Mouse (Mus musculus) neural tube, embryonic 12.5 days (tissue): Measurements from ENCODE around the gene Fgfr2. TPM values are rescaled to one million over a fixed set of nuclear protein-coding genes. Genes with fewer than 3 reads are reported as not detected.

Source experiments
- ATAC-seq: fragments of 200-750 bp; cut with Nextera tagmentation; 2 replicates; pipeline ENCODE4 v1.8.0; 2017; ENCODE audit warnings: low read depth, mild to moderate bottlenecking, moderate TSS enrichment, moderate library complexity; ENCODE audit not compliant: low FRiP score
- H3K27ac ChIP-seq: fragments of 300-500 bp; sonication (generic); 2 replicates; pipeline ENCODE4 v1.5.1; 2016
- H3K27me3 ChIP-seq: fragments of 300-500 bp; sonication (generic); replicated peaks from 2 replicates; pipeline ENCODE4 v1.6.1; 2016; ENCODE audit warnings: mild to moderate bottlenecking
- H3K36me3 ChIP-seq: fragments of 300-500 bp; sonication (generic); 2 replicates; pipeline ENCODE4 v1.6.1; 2016; ENCODE audit warnings: mild to moderate bottlenecking
- H3K4me1 ChIP-seq: fragments of 300-500 bp; sonication (generic); 2 replicates; pipeline ENCODE4 v1.6.1; 2016
- H3K4me2 ChIP-seq: fragments of 300-500 bp; sonication (generic); replicated peaks from 2 replicates; pipeline ENCODE4 v1.6.1; 2016; ENCODE audit warnings: mild to moderate bottlenecking
- H3K4me3 ChIP-seq: fragments of 300-500 bp; sonication (generic); 2 replicates; pipeline ENCODE4 v1.5.1; 2016
- H3K9ac ChIP-seq: fragments of 300-500 bp; sonication (generic); 2 replicates; pipeline ENCODE4 v1.6.1; 2016; ENCODE audit warnings: mild to moderate bottlenecking
- H3K9me3 ChIP-seq: fragments of 300-500 bp; sonication (generic); 2 replicates; pipeline ENCODE4 v1.6.1; 2016; ENCODE audit warnings: mild to moderate bottlenecking
- WGBS: fragments of 180-500 bp; shearing (Covaris S2); methylation state at CpG from one replicate; pipeline ENCODE4 v1.1.7; 2016; 5-methylcytosine and 5-hydroxymethylcytosine counted together
- polyA plus RNA-seq: library from polyadenylated mRNA; unstranded; fragments of >200 nt; fragmentation: Nextera tagmentation; extraction: Ambion mirVana; gene quantifications from 2 replicates; pipeline ENCODE4 v1.2.1, GENCODE M21; 2016

Gene Fgfr2
- polyA plus RNA-seq, 1 experiment from 2014 or later = 65.0 TPM

- Histone ChIP-seq H3K27me3 (no peaks in the 10 kb centered on the region), H3K9me3 (no peaks in the 10 kb centered on the region), H3K9ac (no peak overlapping the region), H3K4me1 (peaks cover 9% of the 10 kb centered on the region), H3K4me2 (no peak overlapping the region), H3K36me3 (no peaks in the 10 kb centered on the region), H3K4me3 (no peak overlapping the region), H3K27ac (no peak overlapping the region)
- ATAC-seq = no peak
- WGBS = 57% methylated on average over 11 of the region's 11 CpGs
These were observed 1144.5 kb downstream of the Fgfr2 start for GRCm38 (mm10) chr7:131978609-131979008.

DNA sequence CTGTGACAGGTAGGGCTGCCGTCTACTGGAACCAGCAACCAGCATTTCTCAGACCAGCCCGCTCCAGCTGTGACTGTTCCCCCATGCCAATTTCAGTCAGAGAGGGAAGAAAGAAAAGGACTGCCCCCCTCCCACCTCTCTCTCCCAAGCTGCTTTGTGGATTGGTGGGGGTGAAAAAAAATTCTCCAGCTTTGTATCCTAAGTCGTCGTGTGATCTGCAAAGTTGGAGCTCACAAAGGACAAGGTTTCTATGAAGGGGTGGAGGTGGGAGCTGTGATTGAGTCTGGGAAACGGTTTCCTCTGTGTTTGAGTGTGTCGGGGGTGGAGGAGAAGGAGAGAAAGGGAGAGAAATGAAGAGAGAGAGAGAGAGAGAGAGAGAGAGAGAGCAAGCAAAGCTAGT is 1147.3 kb downstream of the Fgfr2 start:
- Histone ChIP-seq H3K9ac (no peak overlapping the region), H3K4me1 (peaks cover 9% of the 10 kb centered on the region), H3K36me3 (no peaks in the 10 kb centered on the region), H3K9me3 (no peaks in the 10 kb centered on the region), H3K4me2 (no peak overlapping the region), H3K27me3 (no peaks in the 10 kb centered on the region), H3K27ac (no peak overlapping the region), H3K4me3 (no peak overlapping the region)
- WGBS = 75% methylated on average over 6 of the region's 6 CpGs
- ATAC-seq = no peak

GRCm38 (mm10) chr7:131970255-131970654 is 1152.9 kb downstream of the Fgfr2 start:
- no peak overlapping the region for H3K4me2 ChIP-seq

GRCm38 (mm10) chr7:131966916-131967494 is 1156.1 kb downstream of the Fgfr2 start:
- ATAC-seq = peak; percentile 41; the same call in 1 of the 2 replicates
- Histone ChIP-seq H3K27ac (no peak overlapping the region), H3K9me3 (no peaks in the 10 kb centered on the region), H3K4me3 (peak overlapping the region; percentile 38), H3K9ac (peak overlapping the region; percentile 52), H3K27me3 (peaks cover 53% of the 10 kb centered on the region), H3K4me2 (peak overlapping the region; percentile 71), H3K36me3 (no peaks in the 10 kb centered on the region), H3K4me1 (peaks cover 12% of the 10 kb centered on the region)
- WGBS = 5% methylated on average over 57 of the region's 57 CpGs

More at GRCm38 (mm10) chr7:131970255-131970654, 1152.9 kb downstream of the Fgfr2 start:
- Histone ChIP-seq H3K4me1 (peaks cover 12% of the 10 kb centered on the region), H3K36me3 (no peaks in the 10 kb centered on the region), H3K9me3 (no peaks in the 10 kb centered on the region), H3K9ac (no peak overlapping the region), H3K27ac (no peak overlapping the region), H3K27me3 (peaks cover 44% of the 10 kb centered on the region), H3K4me3 (no peak overlapping the region)
- no peak for ATAC-seq
- WGBS = 77% methylated on average over 3 of the region's 3 CpGs

DNA sequence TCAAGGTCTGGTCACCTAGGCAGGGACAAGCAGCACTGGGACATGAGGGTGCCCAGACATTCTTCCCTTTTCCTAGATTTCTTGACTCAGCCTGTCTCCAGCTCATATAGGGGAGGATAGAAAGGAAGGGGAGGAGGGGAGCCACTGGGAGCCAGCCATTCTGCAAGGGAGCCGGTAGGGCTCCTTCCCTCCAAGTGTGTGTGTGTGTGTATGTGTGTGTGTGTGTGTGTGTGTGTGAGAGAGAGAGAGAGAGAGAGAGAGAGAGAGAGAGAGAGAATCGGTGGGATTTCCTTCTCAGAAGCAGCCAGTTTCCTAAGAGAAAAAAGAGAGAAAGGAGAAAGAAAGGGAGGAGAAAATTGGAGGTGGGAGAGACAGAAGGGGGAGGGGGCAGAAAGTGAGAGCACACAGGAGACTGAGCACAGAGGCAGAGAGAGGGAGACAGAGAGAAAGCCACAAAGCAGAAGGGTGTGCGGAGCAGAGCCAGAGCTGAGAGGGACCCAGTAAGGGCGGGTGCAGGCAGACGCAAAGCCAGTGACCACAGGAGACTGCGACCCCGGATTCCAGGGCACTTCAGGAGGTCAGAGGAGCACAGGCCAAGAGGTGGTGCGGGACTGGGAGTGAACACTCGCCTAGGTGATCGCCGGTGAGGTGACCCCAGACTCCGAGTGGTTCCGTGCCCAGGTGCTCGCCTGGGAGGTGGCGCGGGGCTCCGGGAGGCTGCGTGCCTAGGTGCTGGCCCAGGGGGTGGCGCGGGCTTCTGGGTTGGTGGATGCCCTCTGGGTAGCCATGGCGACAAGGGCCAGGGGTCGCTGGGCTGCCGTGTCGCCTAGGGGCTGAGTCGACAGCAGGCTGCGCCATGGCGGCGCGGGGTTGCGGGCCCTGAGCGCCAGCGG is 1156.9 kb downstream of the Fgfr2 start, which contains the start of gene Gpr26:
Gene Gpr26 (plus strand): TSS at position 438 of the 893 bp plus-strand sequence.
- WGBS = 3% methylated on average over 32 of the region's 32 CpGs
- no peak within 1 kb of the TSS for H3K27ac ChIP-seq
- H3K4me2 ChIP-seq = peak within 1 kb of the TSS; percentile 71
- no peaks in the 10 kb centered on the region for H3K9me3 ChIP-seq
- H3K9ac ChIP-seq = peak within 1 kb of the TSS; percentile 52
- H3K36me3 ChIP-seq = no peaks in the 10 kb centered on the region
- H3K4me1 ChIP-seq = peaks cover 12% of the 10 kb centered on the region
- peaks cover 53% of the 10 kb centered on the region for H3K27me3 ChIP-seq
- ATAC-seq = peak; percentile 75
- H3K4me3 ChIP-seq = peak within 1 kb of the TSS; percentile 38

GRCm38 (mm10) chr7:131960551-131960950 is 1162.6 kb downstream of the Fgfr2 start:
- H3K4me3 ChIP-seq = no peak overlapping the region
- H3K36me3 ChIP-seq = no peaks in the 10 kb centered on the region
- no peak for ATAC-seq
- no peak overlapping the region for H3K27ac ChIP-seq
- no peak overlapping the region for H3K9ac ChIP-seq
- H3K4me1 ChIP-seq = no peaks in the 10 kb centered on the region
- peaks cover 12% of the 10 kb centered on the region for H3K27me3 ChIP-seq
- no peak overlapping the region for H3K4me2 ChIP-seq
- WGBS = 40% methylated on average over 6 of the region's 6 CpGs
- no peaks in the 10 kb centered on the region for H3K9me3 ChIP-seq

- 68% methylated on average over 1 of the region's 1 CpGs for WGBS
- Histone ChIP-seq H3K27ac (no peak overlapping the region), H3K4me2 (no peak overlapping the region), H3K9ac (no peak overlapping the region), H3K4me3 (no peak overlapping the region), H3K9me3 (no peaks in the 10 kb centered on the region), H3K27me3 (no peaks in the 10 kb centered on the region), H3K4me1 (no peaks in the 10 kb centered on the region), H3K36me3 (no peaks in the 10 kb centered on the region)
- no peak for ATAC-seq
These were observed 1164.4 kb downstream of the Fgfr2 start for GRCm38 (mm10) chr7:131958705-131959104.

- H3K27ac ChIP-seq = no peak overlapping the region
- no peaks in the 10 kb centered on the region for H3K9me3 ChIP-seq
- H3K4me3 ChIP-seq = no peak overlapping the region
- ATAC-seq = no peak
- H3K4me1 ChIP-seq = no peaks in the 10 kb centered on the region
- H3K4me2 ChIP-seq = no peak overlapping the region
- 58% methylated on average over 3 of the region's 3 CpGs for WGBS
- no peaks in the 10 kb centered on the region for H3K36me3 ChIP-seq
- no peaks in the 10 kb centered on the region for H3K27me3 ChIP-seq
- H3K9ac ChIP-seq = no peak overlapping the region
These were observed 1169.7 kb downstream of the Fgfr2 start for GRCm38 (mm10) chr7:131953402-131953801.

DNA sequence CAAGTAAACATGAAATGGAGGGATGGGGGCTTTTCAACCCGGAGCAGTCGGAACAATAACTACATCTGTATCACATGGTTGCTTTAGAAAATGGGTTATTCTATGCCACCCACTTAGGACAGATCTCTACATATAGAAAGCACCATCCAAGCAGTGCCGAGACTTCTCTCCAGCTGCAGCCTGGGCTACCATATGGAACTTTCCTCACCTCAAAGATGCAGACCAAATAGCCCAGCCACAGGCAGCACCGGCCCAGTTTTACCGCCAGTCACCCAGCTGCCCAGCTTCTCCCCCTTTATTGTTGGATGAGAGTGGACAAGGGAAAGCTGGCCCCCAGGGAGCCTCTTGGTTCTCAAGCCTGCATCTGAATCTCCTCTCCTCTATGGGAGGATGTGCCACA is 1172.0 kb downstream of the Fgfr2 start:
- no peaks in the 10 kb centered on the region for H3K9me3 ChIP-seq
- no peak overlapping the region for H3K4me3 ChIP-seq
- no peaks in the 10 kb centered on the region for H3K36me3 ChIP-seq
- H3K4me2 ChIP-seq = no peak overlapping the region
- ATAC-seq = no peak
- H3K27me3 ChIP-seq = no peaks in the 10 kb centered on the region
- no peaks in the 10 kb centered on the region for H3K4me1 ChIP-seq
- no peak overlapping the region for H3K9ac ChIP-seq
- no peak overlapping the region for H3K27ac ChIP-seq
- WGBS = 81% methylated on average over 5 of the region's 5 CpGs

- Histone ChIP-seq H3K27me3 (no peaks in the 10 kb centered on the region), H3K9ac (no peak overlapping the region), H3K4me3 (no peak overlapping the region), H3K4me1 (no peaks in the 10 kb centered on the region), H3K27ac (no peak overlapping the region), H3K36me3 (no peaks in the 10 kb centered on the region), H3K4me2 (no peak overlapping the region), H3K9me3 (0 out of 2 replicates have a peak, but pooled peaks cover 4% of the 10 kb centered on the region)
- no peak for ATAC-seq
- WGBS = 88% methylated on average over 3 of the region's 3 CpGs
These were observed 1185.5 kb downstream of the Fgfr2 start for GRCm38 (mm10) chr7:131937611-131938010.

- Histone ChIP-seq H3K27me3 (no peaks in the 10 kb centered on the region), H3K9me3 (no peaks in the 10 kb centered on the region), H3K36me3 (no peaks in the 10 kb centered on the region), H3K4me1 (peaks cover 22% of the 10 kb centered on the region), H3K9ac (no peak overlapping the region), H3K27ac (no peak overlapping the region), H3K4me3 (no peak overlapping the region), H3K4me2 (peak overlapping the region; percentile 24)
- 0 out of 2 replicates have a peak, but pooled peaks have one; percentile 53 for ATAC-seq
- WGBS = 18% methylated on average over 9 of the region's 9 CpGs
These were observed 1195.7 kb downstream of the Fgfr2 start for GRCm38 (mm10) chr7:131927288-131928050.

- Histone ChIP-seq H3K4me3 (no peak overlapping the region), H3K27me3 (no peaks in the 10 kb centered on the region), H3K4me2 (no peak overlapping the region), H3K36me3 (no peaks in the 10 kb centered on the region), H3K27ac (no peak overlapping the region), H3K9me3 (no peaks in the 10 kb centered on the region), H3K9ac (no peak overlapping the region), H3K4me1 (no peaks in the 10 kb centered on the region)
- no peak for ATAC-seq
- WGBS = 64% methylated on average over 7 of the region's 7 CpGs
These were observed 1205.8 kb downstream of the Fgfr2 start for GRCm38 (mm10) chr7:131917384-131917783.
